Mouse (Mus musculus) urinary bladder, postnatal 4 days (tissue): ENCODE measurements at regions not wholly inside any gene's neighbourhood (a gene's known extent, or its start where the extent isn't known, plus 50 kb on each side); places are given as distances from the start of the nearest gene placed in this dataset.

Source experiments
- DNase-seq, 2 experiments: peaks; one replicate each; pipeline ENCODE4 v3.0.0; 2021 to 2022; ENCODE audit warnings: low spot score in 2 of 2

GRCm38 (mm10) chr3:40167970-40168626 lies 363.0 kb upstream of the Intu start:
- no peak for DNase-seq

DNA sequence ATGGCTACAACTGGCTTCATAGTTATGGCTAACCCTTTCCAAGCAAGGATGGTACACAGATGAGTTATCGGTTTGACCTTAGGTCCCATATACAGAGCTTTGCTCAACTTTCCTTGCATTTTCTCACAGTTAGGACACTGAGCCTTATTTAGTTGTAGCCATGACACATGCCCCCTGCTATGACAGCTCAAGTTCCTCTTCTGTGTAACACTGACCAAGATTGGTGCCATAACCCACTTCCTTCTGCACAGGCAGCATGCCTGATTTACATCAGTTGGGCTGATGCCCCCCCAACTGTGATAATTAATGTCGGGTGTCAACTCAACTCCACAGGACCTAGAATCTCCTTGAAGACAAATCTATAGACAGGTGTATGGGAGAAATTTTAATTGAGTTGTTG lies 361.5 kb upstream of the Intu start:
- no peak for DNase-seq

- no peak for DNase-seq
Observed at GRCm38 (mm10) chr3:40179726-40180317, 351.3 kb upstream of the Intu start.

DNA sequence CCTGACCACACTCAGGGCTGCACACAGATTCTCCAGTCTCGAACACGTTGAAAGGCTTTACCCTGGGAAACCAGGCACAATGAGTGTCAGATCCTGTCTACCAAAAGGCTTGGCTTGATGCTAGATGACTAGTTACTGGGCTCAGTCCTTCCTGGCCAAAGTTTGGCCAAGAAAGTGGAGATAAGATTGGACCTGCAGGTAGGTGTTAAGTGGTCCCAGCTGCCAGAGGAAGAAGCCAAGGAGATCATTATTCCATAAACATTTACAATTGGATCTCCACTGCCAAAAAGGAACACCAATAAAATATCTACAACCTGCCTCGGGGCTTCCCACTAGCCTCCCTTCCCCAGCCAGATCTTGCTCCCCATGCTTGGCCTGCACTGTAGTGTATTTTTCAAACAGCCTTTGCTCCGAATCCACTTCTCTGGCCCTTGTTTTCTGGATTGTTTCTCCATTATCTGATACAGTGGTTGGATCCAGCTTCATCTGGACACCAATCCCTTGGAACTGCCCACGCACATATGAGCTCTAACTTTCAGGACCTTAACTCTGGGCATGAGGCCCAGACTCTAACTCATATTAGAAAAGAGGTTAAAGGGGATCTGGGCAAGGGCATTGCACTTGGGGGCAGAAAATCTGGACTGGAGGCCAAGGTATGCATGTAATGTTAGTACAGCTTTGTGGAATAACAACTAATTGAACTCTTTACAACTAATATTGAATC lies 345.3 kb upstream of the Intu start:
- DNase-seq = no peak

DNA sequence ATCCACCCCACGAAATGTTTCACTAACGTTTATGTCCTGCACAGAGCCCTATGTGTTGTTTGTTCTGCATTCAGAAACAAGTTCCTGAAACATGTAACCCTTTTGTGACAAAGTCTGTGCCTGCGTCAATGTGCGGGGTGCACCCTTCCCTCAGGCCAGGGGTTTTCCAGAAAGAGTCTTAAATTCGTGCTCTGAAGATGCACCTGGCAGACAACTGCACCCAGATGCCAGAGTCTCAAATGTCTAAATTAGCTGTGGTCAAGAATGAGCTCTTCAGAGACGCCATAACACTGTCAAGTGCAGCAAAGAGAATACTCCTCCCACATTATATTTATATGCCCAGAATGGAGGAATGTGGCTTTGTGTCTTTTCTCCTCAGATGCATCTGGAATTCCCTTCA lies 341.6 kb upstream of the Intu start:
- no peak for DNase-seq

GRCm38 (mm10) chr3:40190024-40190423 lies 341.1 kb upstream of the Intu start:
- DNase-seq = no peak

DNA sequence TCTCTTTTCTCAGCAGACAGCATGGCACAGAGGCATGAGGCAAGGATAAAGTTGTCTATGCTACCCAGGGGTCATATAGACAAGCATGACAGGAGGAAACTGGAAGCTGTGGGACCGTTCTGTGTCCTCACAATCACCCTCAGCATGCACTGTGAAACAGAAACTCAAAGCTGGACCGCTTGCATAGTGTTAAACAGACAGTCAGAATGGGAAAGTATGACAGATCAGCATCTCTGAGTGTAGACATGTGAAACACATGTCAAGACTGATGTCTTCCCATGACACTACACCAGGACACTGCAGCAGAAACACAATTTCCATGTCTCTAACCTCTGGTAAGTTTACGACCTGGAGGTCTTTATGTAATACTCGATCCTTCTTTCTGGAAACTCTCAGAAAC lies 330.9 kb upstream of the Intu start:
- no peak for DNase-seq

GRCm38 (mm10) chr3:40206326-40206725 lies 324.8 kb upstream of the Intu start:
- DNase-seq = no peak

- no peak for DNase-seq
Observed at GRCm38 (mm10) chr3:40211793-40212192, 319.3 kb upstream of the Intu start.

- DNase-seq = no peak
Observed at GRCm38 (mm10) chr3:40226772-40227171, 304.3 kb upstream of the Intu start.

- DNase-seq = no peak
Observed at GRCm38 (mm10) chr3:40243499-40244101, 287.5 kb upstream of the Intu start.

GRCm38 (mm10) chr3:40254376-40254775 lies 276.7 kb upstream of the Intu start:
- no peak for DNase-seq

- no peak for DNase-seq
Observed at GRCm38 (mm10) chr3:40262536-40262935, 268.6 kb upstream of the Intu start.

DNA sequence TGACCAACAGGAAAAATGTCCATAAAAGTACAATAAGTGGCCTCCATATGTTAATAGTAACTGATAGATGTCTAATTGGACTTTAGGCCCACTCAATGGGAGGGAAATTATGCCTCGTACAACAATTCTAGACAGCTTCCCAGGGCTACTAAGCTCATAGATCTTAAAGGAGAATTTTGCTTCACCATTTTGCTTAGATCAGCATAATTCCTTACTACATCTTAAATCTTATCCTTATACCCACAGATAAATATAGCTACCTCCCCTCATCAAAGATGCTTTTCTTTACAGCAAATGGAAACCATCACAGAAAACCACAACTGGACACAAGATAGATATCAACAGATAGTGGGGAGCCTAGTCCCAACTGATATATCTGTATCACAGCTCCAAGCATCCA lies 263.6 kb upstream of the Intu start:
- no peak for DNase-seq

- no peak for DNase-seq
Observed at GRCm38 (mm10) chr3:40282926-40283325, 248.2 kb upstream of the Intu start.

- DNase-seq = no peak
Observed at GRCm38 (mm10) chr3:40286959-40287710, 244.0 kb upstream of the Intu start.

DNA sequence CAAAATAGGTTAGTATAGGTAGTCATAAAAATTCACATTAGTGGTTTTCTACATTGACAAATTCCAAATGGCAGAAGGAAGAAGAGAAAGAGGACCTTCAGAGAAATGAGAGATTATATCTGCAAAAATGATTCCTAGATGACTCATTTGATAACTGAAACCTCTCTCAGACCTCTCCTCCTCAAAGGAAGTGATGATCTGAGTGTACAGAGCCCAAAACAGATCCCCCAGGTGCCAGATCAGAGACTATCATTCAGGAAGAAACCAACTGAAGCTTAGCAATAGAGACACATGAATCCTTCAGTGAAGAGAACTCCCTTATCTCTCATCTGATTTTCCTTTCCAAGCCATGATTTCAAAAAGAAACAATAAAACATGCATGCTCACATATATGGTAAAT lies 234.0 kb upstream of the Intu start:
- DNase-seq = no peak

- DNase-seq = no peak
Observed at GRCm38 (mm10) chr3:40320319-40320718, 210.8 kb upstream of the Intu start.

DNA sequence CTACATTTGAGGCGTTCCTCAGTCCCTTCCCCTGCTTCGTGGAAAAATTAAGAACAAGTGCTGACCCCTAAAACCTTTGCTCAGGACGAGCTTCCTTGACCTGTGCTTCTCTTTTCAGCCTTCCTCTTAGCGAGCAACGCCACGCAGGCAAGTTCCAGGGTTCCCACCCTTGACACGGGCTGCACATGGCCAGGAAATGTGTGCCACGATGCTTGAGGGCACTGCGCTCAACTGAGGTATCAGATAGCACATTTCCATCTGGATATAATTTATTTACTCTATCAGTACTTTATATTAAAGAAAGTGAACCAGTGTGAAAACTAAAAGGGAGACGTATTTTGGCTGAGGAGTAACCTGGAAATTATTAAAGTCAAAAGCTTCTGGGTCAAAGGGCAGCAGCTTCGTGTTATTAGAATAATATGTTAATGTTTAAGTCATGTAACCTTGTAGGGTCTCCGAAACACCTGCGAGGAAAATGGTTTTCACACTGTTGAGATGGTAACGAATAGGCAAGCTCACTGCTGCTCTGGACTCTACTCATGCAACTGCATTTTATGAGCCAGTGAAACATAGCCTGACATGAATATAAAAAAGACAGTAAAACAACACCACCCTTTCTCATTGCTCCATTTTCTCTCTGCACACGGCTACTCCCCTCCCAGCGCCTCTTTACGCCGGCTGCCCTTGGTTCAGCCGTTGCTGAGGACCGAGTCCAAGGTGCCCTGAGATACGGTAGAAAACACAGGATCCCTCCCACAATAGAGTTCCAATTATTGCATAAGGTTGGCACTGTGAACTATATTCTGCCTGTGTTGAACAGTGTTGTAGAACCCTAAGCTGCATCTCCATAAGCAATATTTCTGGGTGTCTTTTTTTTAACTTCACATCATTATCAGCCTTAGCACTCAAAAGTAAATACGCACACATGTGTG lies 204.9 kb upstream of the Intu start:
- DNase-seq = no peak

- no peak for DNase-seq
Observed at GRCm38 (mm10) chr3:40339492-40340030, 191.5 kb upstream of the Intu start.

- no peak for DNase-seq
Observed at GRCm38 (mm10) chr3:40355103-40355502, 176.0 kb upstream of the Intu start.
